Mouse (Mus musculus) ES-Bruce4 (cell line): ENCODE measurements at regions not wholly inside any gene's neighbourhood (a gene's known extent, or its start where the extent isn't known, plus 50 kb on each side); places are given as distances from the start of the nearest gene placed in this dataset.

Experiments
- H3K27ac ChIP-seq: 2 replicates; pipeline ENCODE4 v1.5.1; 2012; ENCODE audit warnings: low read length, inconsistent platforms; ENCODE audit not compliant: insufficient read depth
- H3K27me3 ChIP-seq: 2 replicates; pipeline ENCODE4 v1.6.1; 2012; ENCODE audit warnings: mild to moderate bottlenecking, low read length, inconsistent platforms; ENCODE audit not compliant: control insufficient read depth, poor library complexity, insufficient read depth, severe bottlenecking
- H3K36me3 ChIP-seq: 2 replicates; pipeline ENCODE4 v1.6.1; 2012; ENCODE audit warnings: inconsistent platforms, mild to moderate bottlenecking, low read length, moderate library complexity; ENCODE audit not compliant: control insufficient read depth, poor library complexity, insufficient read depth, severe bottlenecking
- H3K4me1 ChIP-seq: one replicate; pipeline ENCODE4 v1.8.1; 2011; ENCODE audit warnings: low read length; ENCODE audit not compliant: control insufficient read depth, insufficient read depth
- H3K4me3 ChIP-seq: 2 replicates; pipeline ENCODE4 v1.5.1; 2011; ENCODE audit warnings: low read depth, mild to moderate bottlenecking, low read length
- H3K9ac ChIP-seq: 2 replicates; pipeline ENCODE4 v1.6.1; 2012; ENCODE audit warnings: low read depth, mild to moderate bottlenecking, inconsistent platforms; ENCODE audit not compliant: poor library complexity, severe bottlenecking
- H3K9me3 ChIP-seq: replicated peaks from 2 replicates; pipeline ENCODE4 v1.6.1; 2012; ENCODE audit warnings: mild to moderate bottlenecking, low read length, inconsistent platforms; ENCODE audit not compliant: control insufficient read depth, poor library complexity, insufficient read depth, severe bottlenecking
- CTCF ChIP-seq: IDR thresholded peaks from one replicate; pipeline ENCODE4 v1.8.1; 2011; ENCODE audit warnings: low read depth, low read length
- EP300 ChIP-seq: IDR thresholded peaks from 2 replicates; pipeline ENCODE4 v1.6.1; 2011; ENCODE audit warnings: low read depth, low read length; ENCODE audit not compliant: insufficient read depth
- POLR2A ChIP-seq: IDR thresholded peaks from one replicate; pipeline ENCODE4 v1.8.1; 2011; ENCODE audit warnings: low read length; ENCODE audit not compliant: insufficient read depth

DNA sequence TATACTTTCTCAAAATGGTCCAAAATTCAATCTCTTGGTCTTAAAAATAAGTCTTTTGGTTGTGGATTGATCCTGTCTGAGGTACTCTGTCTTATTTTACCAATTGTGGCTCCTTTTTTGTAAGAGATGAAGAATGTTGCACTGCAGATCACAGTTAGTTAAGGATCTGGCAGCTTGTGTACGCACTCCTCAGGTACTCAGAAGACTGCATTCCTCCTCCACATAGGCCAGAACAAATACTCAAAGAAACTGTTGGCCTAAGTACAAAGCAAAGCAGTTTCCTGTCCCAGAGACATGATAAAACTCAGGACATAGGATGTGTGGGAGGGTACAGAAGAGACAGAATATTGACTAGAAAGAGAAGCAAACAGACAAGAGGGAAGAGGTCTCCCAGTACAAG is 155.4 kb downstream of the Atp6ap1l start:
- Histone ChIP-seq H3K9ac (no peak overlapping the region), H3K4me1 (no peaks in the 10 kb centered on the region), H3K4me3 (no peak overlapping the region), H3K27ac (no peak overlapping the region), H3K9me3 (no peaks in the 10 kb centered on the region), H3K36me3 (no peaks in the 10 kb centered on the region), H3K27me3 (no peaks in the 10 kb centered on the region)
- TF ChIP-seq CTCF (no peak), EP300 (no peak), POLR2A (no peak)

DNA sequence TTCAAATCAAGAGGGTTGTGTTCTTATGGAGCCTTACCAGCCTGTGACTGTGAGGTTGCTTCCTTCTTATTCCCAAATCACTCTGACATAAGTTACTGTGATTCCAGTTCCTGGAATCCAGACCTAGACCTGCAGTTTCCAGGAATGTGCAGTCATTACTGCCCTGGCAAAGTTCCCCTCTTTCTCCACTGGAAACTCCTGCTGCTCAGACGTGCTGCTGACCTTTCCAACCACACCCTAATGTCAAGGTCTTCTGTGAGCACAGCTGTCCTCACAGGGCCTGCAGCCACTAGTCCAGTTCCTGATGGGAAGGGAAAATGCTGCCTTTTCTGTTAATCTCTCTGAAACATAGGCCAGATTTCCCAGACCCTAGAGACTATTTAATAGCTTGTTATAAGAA is 160.1 kb downstream of the Atp6ap1l start:
- H3K36me3 ChIP-seq: no peaks in the 10 kb centered on the region
- H3K27me3 ChIP-seq: no peaks in the 10 kb centered on the region
- no peaks in the 10 kb centered on the region for H3K9me3 ChIP-seq
- no peak for TF ChIP-seq POLR2A
- TF ChIP-seq EP300: peak; percentile 52; the same call in 1 of the 2 replicates
- H3K27ac ChIP-seq: no peak overlapping the region
- H3K4me1 ChIP-seq: no peaks in the 10 kb centered on the region
- H3K4me3 ChIP-seq: no peak overlapping the region
- H3K9ac ChIP-seq: no peak overlapping the region

DNA sequence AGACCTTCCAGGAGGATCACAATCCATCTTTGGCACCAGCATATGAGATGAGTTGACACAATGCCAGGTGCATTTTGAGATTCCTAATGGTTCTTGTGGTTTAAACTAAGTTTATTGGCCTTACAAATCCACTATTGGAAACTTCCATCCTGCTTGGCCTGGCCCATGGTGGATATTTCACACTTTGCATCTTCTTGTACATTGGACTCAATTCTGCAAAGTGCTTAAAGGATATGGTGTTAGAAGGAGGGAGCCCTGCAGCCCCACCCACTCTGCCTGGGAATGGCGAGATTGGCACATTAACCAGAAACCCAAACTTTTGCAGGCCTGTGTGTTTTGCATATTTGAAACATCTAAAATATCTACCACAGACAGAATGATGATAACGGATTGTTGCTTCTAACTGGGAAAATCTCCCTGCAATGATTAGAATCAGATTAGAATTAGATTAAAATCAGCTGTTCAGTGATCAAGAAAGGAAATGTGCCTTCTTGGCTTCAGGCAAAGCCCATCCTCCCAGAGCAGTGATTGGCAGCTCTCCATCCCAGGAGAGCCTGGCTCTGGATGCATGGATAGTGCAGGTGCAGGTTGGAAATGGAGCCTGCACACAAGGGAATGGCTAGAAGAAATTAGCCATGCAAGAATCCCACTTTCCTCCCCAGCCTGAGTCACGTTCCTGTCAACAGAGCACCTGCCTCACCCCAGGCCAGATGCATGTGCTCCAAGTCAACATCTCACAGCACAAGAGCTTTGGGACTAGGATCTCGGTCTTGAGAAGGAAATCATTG is 162.3 kb downstream of the Atp6ap1l start:
- no peak overlapping the region for H3K4me3 ChIP-seq

DNA sequence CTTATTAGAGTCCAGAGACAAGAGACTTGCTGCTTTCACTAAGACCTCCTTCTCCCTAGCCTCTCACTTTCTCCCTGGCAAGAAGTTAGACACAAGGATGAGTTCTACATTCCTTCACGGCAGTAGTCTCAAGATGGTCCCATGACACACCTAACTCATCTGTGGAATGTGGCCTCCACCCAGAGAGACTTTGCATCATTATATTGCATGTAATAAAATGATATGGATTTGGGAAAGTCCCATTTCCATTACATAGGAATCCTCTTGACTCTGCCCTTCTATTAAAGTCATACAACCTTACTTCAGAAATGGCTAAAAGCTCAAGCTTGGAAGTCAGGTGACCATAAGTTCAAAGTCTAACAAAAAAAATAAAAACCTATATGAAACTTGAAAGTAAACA is 165.4 kb downstream of the Atp6ap1l start:
- no peak for TF ChIP-seq CTCF
- TF ChIP-seq POLR2A: no peak
- TF ChIP-seq EP300: no peak
- Histone ChIP-seq H3K9ac (no peak overlapping the region), H3K4me1 (no peaks in the 10 kb centered on the region), H3K27me3 (no peaks in the 10 kb centered on the region), H3K27ac (no peak overlapping the region), H3K4me3 (no peak overlapping the region), H3K9me3 (no peaks in the 10 kb centered on the region), H3K36me3 (no peaks in the 10 kb centered on the region)

More for the DNA sequence above, 162.3 kb downstream of the Atp6ap1l start:
- TF ChIP-seq POLR2A (no peak), EP300 (no peak), CTCF (no peak)
- H3K27me3 ChIP-seq: no peaks in the 10 kb centered on the region
- no peaks in the 10 kb centered on the region for H3K36me3 ChIP-seq
- H3K27ac ChIP-seq: no peak overlapping the region
- H3K9ac ChIP-seq: no peak overlapping the region
- no peaks in the 10 kb centered on the region for H3K4me1 ChIP-seq
- H3K9me3 ChIP-seq: no peaks in the 10 kb centered on the region

DNA sequence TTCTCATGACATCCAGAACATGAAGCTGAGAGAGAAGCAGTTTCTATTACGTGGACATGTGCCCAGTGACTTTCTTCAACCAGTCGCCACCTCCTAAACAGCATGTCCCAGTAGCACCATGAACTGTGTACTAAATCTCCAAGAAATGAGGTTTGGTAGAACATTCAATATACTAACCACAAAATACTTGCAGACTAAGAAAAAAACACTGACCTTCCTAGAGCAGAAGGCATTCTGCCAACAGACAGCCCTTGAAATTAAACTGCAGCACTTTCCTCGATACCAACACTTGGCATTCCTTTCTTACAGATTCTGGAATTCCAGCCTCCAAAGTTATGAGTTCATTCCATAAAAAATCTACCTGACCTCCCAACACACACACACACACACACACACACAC is 166.6 kb downstream of the Atp6ap1l start:
- Histone ChIP-seq H3K4me3 (no peak overlapping the region), H3K36me3 (no peaks in the 10 kb centered on the region), H3K9me3 (no peaks in the 10 kb centered on the region), H3K27ac (no peak overlapping the region), H3K27me3 (no peaks in the 10 kb centered on the region), H3K9ac (no peak overlapping the region), H3K4me1 (no peaks in the 10 kb centered on the region)
- TF ChIP-seq EP300 (no peak), CTCF (no peak), POLR2A (no peak)

DNA sequence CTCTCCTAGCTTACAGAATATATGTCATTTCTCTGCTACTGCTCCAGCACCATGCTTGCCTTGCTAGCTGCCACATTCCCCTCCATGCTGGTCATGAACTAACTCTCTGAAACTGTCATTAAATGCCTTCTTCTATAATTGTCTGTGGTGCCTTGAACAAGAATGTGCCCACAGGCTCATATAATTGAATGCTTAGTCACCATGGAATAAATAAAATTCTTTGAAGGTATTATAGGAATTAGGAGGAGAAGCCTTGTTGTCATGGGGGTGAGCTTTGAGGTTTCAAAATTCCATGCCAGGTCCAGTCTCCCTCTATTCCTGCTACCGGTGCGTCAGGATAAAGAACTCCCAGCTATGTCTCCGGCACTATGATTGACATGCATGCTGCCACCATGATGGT is 171.9 kb downstream of the Atp6ap1l start:
- Histone ChIP-seq H3K27me3 (no peaks in the 10 kb centered on the region), H3K36me3 (no peaks in the 10 kb centered on the region), H3K27ac (no peak overlapping the region), H3K9ac (no peak overlapping the region), H3K9me3 (no peaks in the 10 kb centered on the region), H3K4me1 (no peaks in the 10 kb centered on the region), H3K4me3 (no peak overlapping the region)
- TF ChIP-seq POLR2A (no peak), EP300 (no peak), CTCF (no peak)
